Mouse (Mus musculus) bone marrow macrophage, adult 2 months (primary cell): ENCODE results near the gene Ccnd1.

Source experiments
- CTCF ChIP-seq: IDR thresholded peaks from 2 replicates; pipeline ENCODE4 v1.5.1; 2012; ENCODE audit warnings: low read depth, mild to moderate bottlenecking, low read length, moderate library complexity
- POLR2A ChIP-seq: IDR thresholded peaks from 2 replicates; pipeline ENCODE4 v1.6.1; 2012; ENCODE audit warnings: mild to moderate bottlenecking, low read depth, low read length, borderline replicate concordance

- TF ChIP-seq CTCF (no peak), POLR2A (no peak)
Measured at GRCm38 (mm10) chr7:144892322-144892721, 47.4 kb downstream of the Ccnd1 start.
